Mouse (Mus musculus) kidney, postnatal 10 days (tissue): ENCODE data around the gene Myof.

Experiments used
- DNase-seq: peaks from one replicate; pipeline ENCODE4 v3.0.0; 2021; ENCODE audit warnings: mixed read lengths

Gene Myof

DNA sequence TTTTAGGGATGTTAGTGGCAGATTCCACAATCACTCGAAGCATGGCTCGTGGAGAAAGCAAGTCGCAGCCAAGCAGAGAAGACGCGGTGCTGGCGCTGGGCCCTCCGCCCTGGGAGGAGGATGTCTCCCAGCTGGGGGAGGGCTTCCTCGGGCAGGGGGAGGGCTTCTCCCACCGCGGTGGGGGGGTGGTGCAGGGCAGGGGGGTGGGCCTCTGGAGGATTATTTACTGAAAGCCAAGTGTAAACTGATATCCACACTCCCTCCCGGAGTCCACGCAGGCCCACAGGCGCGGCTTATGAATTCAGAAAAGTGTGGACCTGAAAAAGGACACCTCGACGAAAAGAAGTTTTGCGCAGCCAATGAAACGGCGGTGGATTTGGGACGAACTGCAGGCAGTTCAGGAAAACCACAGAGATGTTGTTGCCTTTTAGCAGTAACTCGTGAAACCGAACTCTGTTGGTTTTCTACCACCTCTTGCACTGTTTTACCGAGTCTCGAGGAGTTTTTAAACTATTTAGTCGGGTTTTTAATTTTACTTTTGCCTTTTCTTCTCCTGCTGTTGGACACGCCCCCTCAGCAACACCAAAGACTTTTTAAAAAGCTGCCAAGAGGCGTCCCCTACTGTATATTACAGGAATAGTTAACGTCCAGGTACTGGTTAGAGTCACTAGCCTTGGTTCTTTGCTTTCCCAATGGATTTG is at the start of gene Myof:
TSS of gene Myof (minus strand) at position 297 of the 701 bp plus-strand sequence.
- DNase-seq = peak; percentile 84

DNA sequence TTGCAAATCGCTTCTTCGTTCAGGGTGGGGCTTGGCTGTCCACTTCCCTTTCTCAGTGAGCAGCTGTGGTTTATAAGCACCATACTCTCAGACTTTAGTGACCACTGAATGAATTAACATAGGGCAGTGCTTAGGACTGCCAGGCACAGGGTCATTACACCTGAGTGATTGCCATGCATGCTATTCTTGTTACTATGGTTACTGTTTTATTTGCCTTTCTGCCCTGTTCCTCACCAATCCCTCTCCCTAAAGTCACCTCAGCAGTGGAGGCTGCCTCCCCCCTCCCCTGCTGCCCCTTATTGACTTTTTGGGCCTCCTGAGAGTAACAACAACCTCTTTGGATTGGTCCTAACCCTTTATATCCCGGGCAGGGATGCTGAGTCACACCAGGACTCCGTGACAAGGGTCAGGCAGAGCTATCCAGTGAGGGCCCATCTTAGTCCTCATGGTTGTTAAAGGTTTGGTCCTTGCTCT is 48.2 kb upstream of the Myof start:
- no peak for DNase-seq

DNA sequence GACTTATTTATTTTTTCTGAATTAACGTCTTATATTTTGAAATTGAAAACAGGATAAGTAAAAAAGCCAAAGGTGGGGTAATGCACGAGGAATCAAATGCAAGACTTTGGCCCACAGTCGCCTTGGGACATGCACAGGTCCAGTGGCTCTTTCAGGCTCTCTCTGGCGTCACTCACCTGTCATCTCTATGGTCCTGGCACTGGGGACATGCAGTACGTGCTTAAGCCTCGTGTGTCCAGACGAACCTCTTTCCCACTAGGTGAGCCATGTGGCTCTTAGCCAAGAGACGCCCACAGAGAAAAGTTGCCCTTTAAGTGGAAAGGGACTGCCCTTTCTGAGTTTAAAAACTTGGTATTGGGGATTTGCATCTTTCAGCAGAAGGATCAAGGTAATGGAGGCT is 46.0 kb upstream of the Myof start:
- no peak for DNase-seq

- DNase-seq = peak; percentile 70
Measured at GRCm38 (mm10) chr19:38086948-38087551, 43.7 kb upstream of the Myof start.

GRCm38 (mm10) chr19:38085841-38086240 is 42.5 kb upstream of the Myof start:
- no peak for DNase-seq

- DNase-seq = no peak
Measured at GRCm38 (mm10) chr19:38082931-38083525, 39.7 kb upstream of the Myof start.

DNA sequence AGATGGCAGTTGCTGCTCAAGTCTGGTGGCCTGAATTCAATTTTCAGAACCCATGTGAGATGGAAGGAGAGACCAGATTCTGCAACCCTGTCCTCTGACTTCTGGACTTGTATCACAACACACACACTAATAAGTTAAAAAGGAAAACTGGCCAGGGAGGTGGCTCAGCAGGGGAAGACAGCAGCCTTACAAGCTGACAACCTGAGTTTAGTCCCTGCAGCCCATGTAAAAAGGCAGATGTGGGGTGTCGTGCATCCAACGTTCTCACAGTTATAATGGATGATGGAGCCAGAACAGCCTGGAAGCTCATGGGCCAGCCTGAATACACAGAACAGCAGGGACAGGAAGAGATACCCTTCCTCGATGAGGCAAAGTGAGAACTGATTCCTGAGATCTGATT is 38.0 kb upstream of the Myof start:
- no peak for DNase-seq

- no peak for DNase-seq
Measured at GRCm38 (mm10) chr19:38077851-38078540, 34.6 kb upstream of the Myof start.

- DNase-seq = no peak
Measured at GRCm38 (mm10) chr19:38076251-38076650, 32.9 kb upstream of the Myof start.

DNA sequence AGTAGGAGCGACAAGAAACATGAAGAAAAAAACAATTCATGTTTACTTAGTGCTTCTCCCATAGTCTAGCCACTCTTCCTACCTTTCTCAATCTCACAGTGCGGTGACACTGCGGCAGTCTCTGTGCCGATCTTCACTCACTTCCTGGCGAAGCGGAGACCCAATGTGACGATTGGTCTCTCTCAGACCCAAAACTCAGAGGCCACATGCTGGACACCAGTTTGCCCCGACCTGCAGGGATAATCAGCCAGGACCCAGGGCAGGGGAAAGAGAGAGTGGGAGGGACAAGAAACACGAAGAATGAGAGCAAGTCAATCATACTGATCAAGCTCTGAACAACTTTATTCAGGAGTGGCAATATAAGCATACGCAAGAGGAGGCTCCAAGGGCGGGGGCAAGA is 31.7 kb upstream of the Myof start:
- DNase-seq = no peak

DNA sequence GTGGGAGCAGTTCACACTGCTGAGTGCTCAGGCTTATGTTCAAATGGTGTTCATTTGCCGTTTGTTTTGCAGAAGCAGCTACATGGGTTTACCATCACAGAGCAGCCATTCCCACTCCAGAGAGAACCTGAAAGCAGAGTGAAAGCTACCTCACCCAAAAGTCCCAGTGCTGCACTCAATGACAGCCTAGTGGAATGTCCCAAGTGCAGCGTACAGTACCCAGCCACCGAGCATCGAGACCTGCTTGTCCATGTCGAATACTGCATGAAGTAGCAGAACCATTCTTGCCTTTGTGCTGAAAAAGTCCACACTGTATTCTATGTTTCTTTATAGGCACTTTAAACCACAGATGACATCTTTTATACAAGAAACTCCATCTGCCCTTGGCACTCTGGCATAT is 29.8 kb upstream of the Myof start:
- no peak for DNase-seq

- DNase-seq = no peak
Measured at GRCm38 (mm10) chr19:38064051-38064450, 20.7 kb upstream of the Myof start.

- no peak for DNase-seq
Measured at GRCm38 (mm10) chr19:38063201-38063600, 19.8 kb upstream of the Myof start.

GRCm38 (mm10) chr19:38056931-38057330 is 13.6 kb upstream of the Myof start:
- no peak for DNase-seq

DNA sequence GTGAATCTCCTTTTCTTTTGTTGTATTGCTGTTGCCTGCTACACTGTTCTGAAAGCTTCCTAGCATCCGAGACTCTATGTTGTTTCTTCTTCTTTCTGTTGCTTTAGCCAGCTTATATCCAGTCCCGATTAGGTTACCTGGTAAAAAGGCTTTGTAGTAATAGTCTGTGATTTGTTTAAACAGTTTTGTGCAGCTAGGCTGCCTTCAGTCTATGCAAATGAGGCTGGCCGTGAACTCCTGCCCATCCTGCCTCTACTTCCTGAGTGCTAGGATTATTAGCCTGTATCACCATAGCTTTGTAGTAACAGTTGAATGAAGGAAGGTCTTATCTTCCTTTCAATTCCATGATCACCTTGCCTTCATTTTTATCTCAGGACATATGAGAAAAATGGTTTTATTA is 12.9 kb upstream of the Myof start:
- DNase-seq = no peak

DNA sequence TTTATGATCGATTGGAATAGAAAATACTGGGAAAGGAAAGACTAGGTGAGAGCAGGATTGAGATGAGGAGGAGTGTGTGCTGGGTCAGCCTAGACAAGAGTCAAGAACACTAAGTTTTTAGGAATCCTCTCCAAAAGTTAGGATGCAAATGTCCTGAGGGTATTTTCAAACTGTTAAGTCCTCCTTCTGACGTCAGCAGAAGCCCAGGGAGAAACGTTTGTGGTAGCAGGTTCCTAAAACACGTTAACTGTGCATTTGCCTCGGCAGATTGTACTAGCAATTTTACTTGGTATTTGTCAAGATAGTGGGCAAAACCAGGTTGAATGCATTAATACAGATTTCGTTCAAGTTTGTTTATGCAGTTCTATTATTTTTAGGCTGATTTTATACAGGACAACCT is 12.4 kb upstream of the Myof start:
- no peak for DNase-seq

GRCm38 (mm10) chr19:38054720-38055192 is 11.4 kb upstream of the Myof start, which contains the start of gene Cep55:
Gene Cep55, plus strand, starts transcription at chr19:38055011.
- peak; percentile 99 for DNase-seq

DNA sequence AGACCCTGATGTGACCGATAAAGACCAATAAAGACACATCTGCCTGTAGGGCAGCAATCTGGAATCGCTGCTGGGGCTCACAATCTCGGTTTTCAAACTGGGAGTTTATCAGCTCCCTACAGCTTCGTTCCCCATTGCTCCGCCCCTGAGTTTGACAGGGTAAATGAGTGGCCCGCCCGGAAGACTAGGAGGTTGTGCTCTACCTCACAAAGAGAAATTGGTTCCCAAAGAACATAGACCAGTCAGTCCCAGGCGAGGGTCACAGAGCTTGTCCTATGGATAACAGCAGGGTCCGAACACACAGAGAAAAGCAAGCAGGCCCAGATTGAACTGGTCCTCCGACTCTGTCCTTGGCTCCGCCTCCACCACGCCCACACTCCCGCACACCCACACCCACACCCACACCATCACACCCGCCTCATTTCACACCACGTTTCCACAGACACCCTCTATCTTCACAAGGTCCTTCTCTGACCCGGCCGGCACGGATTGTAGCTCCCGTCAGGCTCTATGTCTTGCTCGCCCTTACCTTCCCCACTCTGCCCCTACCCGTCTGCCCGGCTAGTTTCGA is 10.9 kb upstream of the Myof start:
- DNase-seq = peak; percentile 87

GRCm38 (mm10) chr19:38053227-38054041 is 10.1 kb upstream of the Myof start:
- DNase-seq = no peak

DNA sequence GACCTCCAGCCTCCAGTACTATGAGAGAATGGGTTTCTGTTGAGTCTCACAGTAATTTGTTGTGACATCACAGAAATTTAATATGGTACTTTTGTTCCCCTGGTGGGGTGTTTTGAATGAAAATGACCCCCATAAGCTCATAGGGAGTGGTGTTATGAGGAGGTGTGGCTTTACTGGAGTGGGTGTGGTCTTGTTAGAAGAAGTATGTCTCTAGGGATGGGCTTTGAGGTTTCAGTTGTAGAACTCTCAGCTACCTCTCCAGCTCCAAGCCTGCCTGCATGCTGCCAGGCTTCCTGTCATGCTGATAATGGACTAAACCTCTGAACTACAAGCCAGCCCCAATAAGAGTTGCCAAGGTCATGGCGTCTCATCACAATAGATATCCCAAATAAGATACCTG is 6.3 kb upstream of the Myof start:
- DNase-seq = no peak

GRCm38 (mm10) chr19:38045198-38045597 is 1.8 kb upstream of the Myof start:
- no peak for DNase-seq

DNA sequence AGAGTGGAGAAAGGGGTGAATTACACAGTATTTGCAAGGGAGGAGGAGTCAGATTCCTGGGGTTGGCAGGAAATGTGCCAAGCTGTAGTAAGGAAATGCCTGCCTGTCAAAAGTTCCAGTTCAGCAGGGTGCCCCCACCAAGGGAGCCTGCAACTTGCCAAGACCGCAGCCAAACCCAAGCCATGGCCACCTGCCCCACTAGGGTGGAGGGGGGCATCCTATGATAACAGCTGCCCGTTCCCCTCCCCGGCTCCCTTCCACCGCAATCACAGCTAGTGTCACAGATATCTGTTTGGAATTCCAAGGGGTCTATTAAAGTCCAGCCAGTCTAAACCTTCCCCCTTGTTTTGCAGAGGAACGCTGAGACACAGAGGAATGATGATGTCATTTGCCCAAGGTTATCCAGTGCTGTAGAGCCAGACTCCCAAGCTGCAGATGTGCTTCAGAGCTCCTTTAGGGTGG is 1.1 kb downstream of the Myof start:
- DNase-seq = peak; percentile 62
